Mouse (Mus musculus) kidney, adult 8-10 months (tissue): ENCODE results near the gene Pcsk4.
A peak's percentile ranks its signal among the peaks of the same experiment; 100 is the strongest.

ENCODE experiments used
- DNase-seq, 2 experiments: peaks; one replicate each; pipeline ENCODE4 v3.0.0; 2022

Gene Pcsk4

GRCm38 (mm10) chr10:80329273-80330081, at the start of gene Pcsk4, which contains the start of gene Reep6:
Pcsk4 (minus strand) TSS chr10:80329498.
Reep6 (plus strand) TSS chr10:80329953.
- peak; percentile 99 for DNase-seq

- no peak for DNase-seq
Measured at GRCm38 (mm10) chr10:80377716-80378115, 48.4 kb upstream of the Pcsk4 start.

GRCm38 (mm10) chr10:80376160-80376559, 46.9 kb upstream of the Pcsk4 start:
- DNase-seq = peak; percentile 82 to 94

GRCm38 (mm10) chr10:80374063-80374462, 44.8 kb upstream of the Pcsk4 start:
- peak; percentile 79 to 90 for DNase-seq

- no peak for DNase-seq
Measured at GRCm38 (mm10) chr10:80372706-80373105, 43.4 kb upstream of the Pcsk4 start.

- no peak for DNase-seq
Measured at GRCm38 (mm10) chr10:80371983-80372382, 42.7 kb upstream of the Pcsk4 start.

- peak; percentile 53 to 65 for DNase-seq
Measured at GRCm38 (mm10) chr10:80371411-80371966, 42.2 kb upstream of the Pcsk4 start.

GRCm38 (mm10) chr10:80369995-80370747, 40.9 kb upstream of the Pcsk4 start:
- DNase-seq = no peak

- no peak for DNase-seq
Measured at GRCm38 (mm10) chr10:80368392-80368791, 39.1 kb upstream of the Pcsk4 start.

GRCm38 (mm10) chr10:80367954-80368353, 38.7 kb upstream of the Pcsk4 start:
- DNase-seq = no peak

- DNase-seq = no peak
Measured at GRCm38 (mm10) chr10:80365736-80366135, 36.4 kb upstream of the Pcsk4 start.

- DNase-seq = no peak
Measured at GRCm38 (mm10) chr10:80363734-80364133, 34.4 kb upstream of the Pcsk4 start.

GRCm38 (mm10) chr10:80357994-80358639, 28.8 kb upstream of the Pcsk4 start:
- peak in 1 of 2 experiments; percentile 59 for DNase-seq

- DNase-seq = no peak
Measured at GRCm38 (mm10) chr10:80357336-80357735, 28.0 kb upstream of the Pcsk4 start.

GRCm38 (mm10) chr10:80356737-80357136, 27.4 kb upstream of the Pcsk4 start:
- no peak for DNase-seq

GRCm38 (mm10) chr10:80356001-80356682, 26.8 kb upstream of the Pcsk4 start, which contains the start of gene Plk5:
Plk5 (plus strand) TSS chr10:80356459.
- no peak for DNase-seq

GRCm38 (mm10) chr10:80355431-80355830, 26.1 kb upstream of the Pcsk4 start:
- no peak for DNase-seq

GRCm38 (mm10) chr10:80352727-80353126, 23.4 kb upstream of the Pcsk4 start:
- no peak for DNase-seq

GRCm38 (mm10) chr10:80351896-80352295, 22.6 kb upstream of the Pcsk4 start:
- DNase-seq = peak; percentile 74 to 83

- peak; percentile 73 to 92 for DNase-seq
Measured at GRCm38 (mm10) chr10:80350292-80350691, 21.0 kb upstream of the Pcsk4 start.

- no peak for DNase-seq
Measured at GRCm38 (mm10) chr10:80348981-80349380, 19.7 kb upstream of the Pcsk4 start.

- no peak for DNase-seq
Measured at GRCm38 (mm10) chr10:80348244-80348781, 19.0 kb upstream of the Pcsk4 start, which contains the start of gene Adamtsl5. Adamtsl5 (minus strand) TSS chr10:80348412.
